Mouse (Mus musculus) spleen, adult 2 months (tissue): ENCODE measurements around the gene Bmp8b.

Experiments
- CTCF ChIP-seq: fragments of 200-500 bp; IDR thresholded peaks from 2 replicates; pipeline ENCODE4 v1.5.1; 2011; ENCODE audit warnings: mild to moderate bottlenecking, inconsistent platforms; ENCODE audit not compliant: insufficient read depth, insufficient read length, insufficient replicate concordance; ENCODE audit errors: extremely low read depth
- POLR2A ChIP-seq: fragments of 200-500 bp; IDR thresholded peaks from 2 replicates; pipeline ENCODE4 v1.6.1; 2011; ENCODE audit warnings: low read depth, low read length, inconsistent platforms

DNA sequence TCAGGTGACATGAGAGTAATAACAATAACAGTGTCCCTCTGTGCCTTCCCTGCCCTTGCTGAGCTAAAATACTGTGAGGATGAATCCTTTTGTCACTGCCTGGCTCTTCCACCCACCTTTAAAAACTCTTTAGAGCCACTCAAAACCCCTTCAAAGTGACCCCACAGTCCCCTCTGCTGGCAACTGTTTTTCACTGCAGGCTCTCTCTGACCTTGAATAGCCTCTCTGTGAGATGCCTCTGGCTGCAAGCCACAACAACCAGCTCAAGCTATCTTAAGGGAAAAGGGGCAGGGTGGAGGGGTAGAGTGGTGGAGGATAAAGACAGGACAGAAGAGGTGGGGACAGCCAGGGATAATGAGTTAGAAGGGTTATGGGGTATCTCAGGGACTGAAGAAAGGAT is 66.8 kb downstream of the Bmp8b start:
- TF ChIP-seq POLR2A = no peak
- no peak for TF ChIP-seq CTCF
